Mouse (Mus musculus) adrenal gland, postnatal 10 days (tissue): ENCODE results near the gene Sdk2. TPM values are rescaled to one million over a fixed set of nuclear protein-coding genes. Genes with fewer than 3 reads are reported as not detected.
A peak's percentile ranks its signal among the peaks of the same experiment; 100 is the strongest.

Experiments used
- DNase-seq: peaks from one replicate; pipeline ENCODE4 v3.0.0; 2021; ENCODE audit warnings: mixed read lengths
- total RNA-seq, 2 experiments: library from RNA; stranded (reverse); gene quantifications; 2 replicates each; pipeline ENCODE4 v1.2.3; 2021

Sdk2 gene
- total RNA-seq, 2 experiments from 2014 or later, result 4.9 to 5.4 TPM

GRCm38 (mm10) chr11:113928291-113928690 is 138.6 kb downstream of the Sdk2 start:
- DNase-seq, result no peak

- DNase-seq, result no peak
Measured at GRCm38 (mm10) chr11:113927826-113928225, 139.0 kb downstream of the Sdk2 start.

GRCm38 (mm10) chr11:113927231-113927630 is 139.6 kb downstream of the Sdk2 start:
- peak; percentile 42 for DNase-seq

GRCm38 (mm10) chr11:113923137-113923536 is 143.7 kb downstream of the Sdk2 start:
- DNase-seq, result peak; percentile 30

- DNase-seq, result no peak
Measured at GRCm38 (mm10) chr11:113903131-113903860, 163.6 kb downstream of the Sdk2 start.

GRCm38 (mm10) chr11:113901906-113902305 is 164.9 kb downstream of the Sdk2 start:
- no peak for DNase-seq

GRCm38 (mm10) chr11:113898671-113899070 is 168.2 kb downstream of the Sdk2 start:
- no peak for DNase-seq

- no peak for DNase-seq
Measured at GRCm38 (mm10) chr11:113896006-113896405, 170.8 kb downstream of the Sdk2 start.

GRCm38 (mm10) chr11:113892924-113893323 is 173.9 kb downstream of the Sdk2 start:
- no peak for DNase-seq

GRCm38 (mm10) chr11:113892067-113892466 is 174.8 kb downstream of the Sdk2 start:
- no peak for DNase-seq

GRCm38 (mm10) chr11:113888156-113888750 is 178.6 kb downstream of the Sdk2 start:
- DNase-seq, result no peak

- no peak for DNase-seq
Measured at GRCm38 (mm10) chr11:113886299-113886698, 180.5 kb downstream of the Sdk2 start.

- no peak for DNase-seq
Measured at GRCm38 (mm10) chr11:113884962-113885361, 181.9 kb downstream of the Sdk2 start.

- no peak for DNase-seq
Measured at GRCm38 (mm10) chr11:113883031-113883430, 183.8 kb downstream of the Sdk2 start.

GRCm38 (mm10) chr11:113881864-113882263 is 185.0 kb downstream of the Sdk2 start:
- no peak for DNase-seq

- no peak for DNase-seq
Measured at GRCm38 (mm10) chr11:113867066-113867465, 199.8 kb downstream of the Sdk2 start.

- DNase-seq, result peak; percentile 95
Measured at GRCm38 (mm10) chr11:113865627-113866026, 201.2 kb downstream of the Sdk2 start.

GRCm38 (mm10) chr11:113863408-113863807 is 203.4 kb downstream of the Sdk2 start:
- peak; percentile 50 for DNase-seq

- no peak for DNase-seq
Measured at GRCm38 (mm10) chr11:113855661-113856060, 211.2 kb downstream of the Sdk2 start.

- DNase-seq, result no peak
Measured at GRCm38 (mm10) chr11:113851750-113852149, 215.1 kb downstream of the Sdk2 start.

- no peak for DNase-seq
Measured at GRCm38 (mm10) chr11:113849322-113849721, 217.5 kb downstream of the Sdk2 start.

GRCm38 (mm10) chr11:113843920-113844319 is 222.9 kb downstream of the Sdk2 start:
- DNase-seq, result no peak

- no peak for DNase-seq
Measured at GRCm38 (mm10) chr11:113842879-113843278, 224.0 kb downstream of the Sdk2 start.

GRCm38 (mm10) chr11:113831608-113832007 is 235.2 kb downstream of the Sdk2 start:
- DNase-seq, result no peak
